Comparison of ENCODE assay signal across 9 mouse cellular contexts in genomic region chr7:37775502-37775901, GRCm38 (mm10). TPM values are rescaled to one million over a fixed set of nuclear protein-coding genes. Genes with fewer than 3 reads are reported as not detected.
DNase-seq lines count a peak whose midpoint lies in the region; ATAC-seq and TF ChIP-seq lines count a peak whose summit lies in the region.
"Had no signal": no experiment of that assay in that cellular context is flagged by ENCODE, and none has a peak within 500 bp of the region (broad histone marks: within the 10 kb centered on the region; RNA-seq: fewer than 3 reads in every experiment).

No protein-coding gene starts in this region.

- no peak overlapping the region for H3K4me3 ChIP-seq in heart, postnatal 0 days (ENCODE audit: low read depth, low read length)
- no peak overlapping the region for H3K4me3 ChIP-seq in heart, embryonic 11.5 days (ENCODE audit: low read depth, low read length)
- no peak overlapping the region for H3K4me3 ChIP-seq in E14TG2a.4 (replicated peaks; ENCODE audit: low read length)
- no peak overlapping the region for H3K4me3 ChIP-seq in bone marrow macrophage, adult 2 months (ENCODE audit: insufficient read depth, low read length)
- no peak overlapping the region for H3K4me3 ChIP-seq in embryonic facial prominence, embryonic 14.5 days (ENCODE audit: low read depth, low read length)

- no peak overlapping the region for H3K4me2 ChIP-seq in heart, postnatal 0 days (ENCODE audit: low read depth, low read length)
- no peak overlapping the region for H3K4me2 ChIP-seq in heart, embryonic 11.5 days
- H3K4me2 ChIP-seq in embryonic facial prominence, embryonic 14.5 days (ENCODE audit: low read depth, low read length), result no peak overlapping the region

- TF ChIP-seq CTCF in heart, postnatal 0 days (IDR thresholded peaks at IDR 0.05; ENCODE audit: low read depth), result peak; percentile 87
- peak; percentile 96 for TF ChIP-seq CTCF in E14TG2a.4 (conservative IDR thresholded peaks at IDR 0.05; ENCODE audit: low read length)
- TF ChIP-seq CTCF in bone marrow macrophage, adult 2 months (IDR thresholded peaks at IDR 0.05; ENCODE audit: low read depth, low read length), result 0 out of 2 replicates have a peak, but pooled peaks have one; percentile 31

- peaks cover 62% of the 10 kb centered on the region for H3K27me3 ChIP-seq in heart, postnatal 0 days (ENCODE audit: control insufficient read depth, insufficient read depth, low read length)
- peaks cover 44% of the 10 kb centered on the region for H3K27me3 ChIP-seq in heart, embryonic 11.5 days (ENCODE audit: control insufficient read depth, insufficient read depth, low read length)
- H3K27me3 ChIP-seq in E14TG2a.4 (ENCODE audit: insufficient read depth, low read length), result peaks cover 80% of the 10 kb centered on the region
- H3K27me3 ChIP-seq in embryonic facial prominence, embryonic 14.5 days (replicated peaks; ENCODE audit: control insufficient read depth, insufficient read depth, low read length), result peaks cover 60% of the 10 kb centered on the region

- no peaks in the 10 kb centered on the region for H3K36me3 ChIP-seq in heart, postnatal 0 days (replicated peaks; ENCODE audit: control insufficient read depth, insufficient read depth, low read length)
- H3K36me3 ChIP-seq in heart, embryonic 11.5 days (ENCODE audit: control insufficient read depth, insufficient read depth, low read length), result no peaks in the 10 kb centered on the region
- no peaks in the 10 kb centered on the region for H3K36me3 ChIP-seq in E14TG2a.4 (ENCODE audit: insufficient read depth, low read length)
- no peaks in the 10 kb centered on the region for H3K36me3 ChIP-seq in embryonic facial prominence, embryonic 14.5 days (ENCODE audit: control insufficient read depth, insufficient read depth, low read length)

- no peak for ATAC-seq in heart, postnatal 0 days (ENCODE audit: insufficient read depth, low read depth)
- no peak for ATAC-seq in heart, embryonic 11.5 days (replicated peaks; ENCODE audit: insufficient number of reproducible peaks, low FRiP score, low TSS enrichment)
- ATAC-seq in embryonic facial prominence, embryonic 14.5 days (ENCODE audit: low read depth), result no peak
- peak; percentile 72 for ATAC-seq in megakaryocyte progenitor cell, adult 5-6 weeks (replicated peaks; ENCODE audit: poor library complexity)

- H3K9ac ChIP-seq in heart, postnatal 0 days (replicated peaks; ENCODE audit: low read depth, low read length), result no peak overlapping the region
- no peak overlapping the region for H3K9ac ChIP-seq in heart, embryonic 11.5 days (ENCODE audit: low read depth, low read length)
- no peak overlapping the region for H3K9ac ChIP-seq in embryonic facial prominence, embryonic 14.5 days (ENCODE audit: low read depth, low read length)

- WGBS in heart, postnatal 0 days, result 3% methylated on average over 15 of the region's 15 CpGs
- WGBS in heart, embryonic 11.5 days (ENCODE audit: insufficient replicate concordance), result 1% methylated on average over 15 of the region's 15 CpGs
- 2% methylated on average over 15 of the region's 15 CpGs for WGBS in embryonic facial prominence, embryonic 14.5 days

- H3K4me1 ChIP-seq in heart, postnatal 0 days (ENCODE audit: control insufficient read depth, insufficient read depth), result no peaks in the 10 kb centered on the region
- H3K4me1 ChIP-seq in heart, embryonic 11.5 days (ENCODE audit: control insufficient read depth, insufficient read depth, low read length), result no peaks in the 10 kb centered on the region
- H3K4me1 ChIP-seq in E14TG2a.4 (replicated peaks; ENCODE audit: low read depth, low read length), result peaks cover 13% of the 10 kb centered on the region
- no peaks in the 10 kb centered on the region for H3K4me1 ChIP-seq in bone marrow macrophage, adult 2 months (ENCODE audit: control insufficient read depth, insufficient read depth, low read length)
- no peaks in the 10 kb centered on the region for H3K4me1 ChIP-seq in embryonic facial prominence, embryonic 14.5 days (ENCODE audit: control insufficient read depth, insufficient read depth, low read length)

- DNase-seq in heart, postnatal 0 days (ENCODE audit: low spot score), result peak; percentile 45
- peak; percentile 39 for DNase-seq in embryonic facial prominence, embryonic 14.5 days (ENCODE audit: low spot score)
- DNase-seq in kidney, postnatal 4 days, result peak; percentile 80 to 83
- peak; percentile 75 for DNase-seq in thymus, postnatal 4 days

- no peak for TF ChIP-seq POLR2A in bone marrow macrophage, adult 2 months (IDR thresholded peaks at IDR 0.05; ENCODE audit: borderline replicate concordance, low read depth, low read length)

- no peaks in the 10 kb centered on the region for H3K9me3 ChIP-seq in heart, postnatal 0 days (replicated peaks; ENCODE audit: control insufficient read depth, low read length)
- no peaks in the 10 kb centered on the region for H3K9me3 ChIP-seq in heart, embryonic 11.5 days (replicated peaks; ENCODE audit: control insufficient read depth, low read length)
- H3K9me3 ChIP-seq in E14TG2a.4 (ENCODE audit: low read length), result no peaks in the 10 kb centered on the region
- H3K9me3 ChIP-seq in embryonic facial prominence, embryonic 14.5 days (ENCODE audit: control insufficient read depth, low read length), result no peaks in the 10 kb centered on the region

- H3K27ac ChIP-seq in heart, postnatal 0 days (ENCODE audit: low read depth), result no peak overlapping the region
- no peak overlapping the region for H3K27ac ChIP-seq in heart, embryonic 11.5 days (ENCODE audit: low read depth, low read length)
- no peak overlapping the region for H3K27ac ChIP-seq in bone marrow macrophage, adult 2 months (ENCODE audit: insufficient read depth, low read depth, low read length)
- no peak overlapping the region for H3K27ac ChIP-seq in embryonic facial prominence, embryonic 14.5 days (replicated peaks; ENCODE audit: low read depth, low read length)
- H3K27ac ChIP-seq: macrophage had no signal

- TF ChIP-seq EP300 in heart, postnatal 0 days (IDR thresholded peaks at IDR 0.05; ENCODE audit: low read depth), result no peak

RNA-seq across cellular contexts. Expression of gene Zfp536, which starts 2.1 kb away (rescaled TPM):
- 9.7 and 16.4 TPM in 2 replicates for total RNA-seq in heart, postnatal 0 days (2014; rRNA removed; ENCODE audit: low replicate concordance)
- 3.2 and 3.3 TPM in 2 replicates for polyA plus RNA-seq in heart, postnatal 0 days (2015; fragmentation: Nextera tagmentation; extraction: Ambion mirVana)
- polyA plus RNA-seq in heart, embryonic 11.5 days (2014; fragmentation: Nextera tagmentation; extraction: Ambion mirVana), result 2.4 and 2.8 TPM in 2 replicates
- not detected in 2 replicates for polyA plus RNA-seq in bone marrow macrophage, adult 2 months (2012; ENCODE audit: insufficient read depth, insufficient read length, missing spikeins)
- polyA plus RNA-seq in embryonic facial prominence, embryonic 14.5 days (2014; fragmentation: Nextera tagmentation; extraction: Ambion mirVana), result 7.2 and 7.7 TPM in 2 replicates
- not detected in 2 replicates for total RNA-seq in megakaryocyte progenitor cell, adult 5-6 weeks (2015)
- total RNA-seq in megakaryocyte progenitor cell, adult 5-6 weeks (2017), result not detected in 2 replicates
- polyA plus RNA-seq: macrophage had no signal

Comparison
In these comparisons a context has a peak if more than half of its experiments do, and no peak if none do; other contexts are left out.
1. CTCF ChIP-seq: peak in every context shown above with its lines; median percentile 96 in E14TG2a.4; 87 in heart, postnatal 0 days; 31 in bone marrow macrophage, adult 2 months.